Mouse (Mus musculus) neural tube, embryonic 13.5 days (tissue): ENCODE data around the gene Gm20388. TPM values are rescaled to one million over a fixed set of nuclear protein-coding genes. Genes with fewer than 3 reads are reported as not detected.

ENCODE experiments used
- ATAC-seq: fragments of 200-750 bp; cut with Nextera tagmentation; 2 replicates; pipeline ENCODE4 v1.8.0; 2017; ENCODE audit warnings: low read depth, mild to moderate bottlenecking, moderate TSS enrichment, moderate library complexity
- H3K27ac ChIP-seq: fragments of 300-500 bp; sonication (generic); replicated peaks from 2 replicates; pipeline ENCODE4 v1.5.1; 2015; ENCODE audit warnings: moderate library complexity, mild to moderate bottlenecking, inconsistent platforms
- H3K27me3 ChIP-seq: fragments of 300-500 bp; sonication (generic); 2 replicates; pipeline ENCODE4 v1.6.1; 2015; ENCODE audit warnings: mild to moderate bottlenecking, inconsistent platforms
- H3K36me3 ChIP-seq: fragments of 300-500 bp; sonication (generic); 2 replicates; pipeline ENCODE4 v1.6.1; 2015; ENCODE audit warnings: mild to moderate bottlenecking, inconsistent platforms
- H3K4me1 ChIP-seq: fragments of 300-500 bp; sonication (generic); replicated peaks from 2 replicates; pipeline ENCODE4 v1.6.1; 2015; ENCODE audit warnings: inconsistent platforms
- H3K4me2 ChIP-seq: fragments of 300-500 bp; sonication (generic); 2 replicates; pipeline ENCODE4 v1.6.1; 2015; ENCODE audit warnings: inconsistent platforms, mild to moderate bottlenecking, moderate library complexity
- H3K4me3 ChIP-seq: fragments of 300-500 bp; sonication (generic); 2 replicates; pipeline ENCODE4 v1.5.1; 2015; ENCODE audit warnings: mild to moderate bottlenecking, inconsistent platforms
- H3K9ac ChIP-seq: fragments of 300-500 bp; sonication (generic); 2 replicates; pipeline ENCODE4 v1.6.1; 2015; ENCODE audit warnings: moderate library complexity, mild to moderate bottlenecking, inconsistent platforms
- H3K9me3 ChIP-seq: fragments of 300-500 bp; sonication (generic); 2 replicates; pipeline ENCODE4 v1.6.1; 2016; ENCODE audit warnings: inconsistent platforms
- WGBS: fragments of 180-500 bp; shearing (Covaris S2); methylation state at CpG from one replicate; pipeline ENCODE4 v1.1.7; 2015; 5-methylcytosine and 5-hydroxymethylcytosine counted together
- polyA plus RNA-seq: library from polyadenylated mRNA; unstranded; fragments of >200 nt; fragmentation: Nextera tagmentation; extraction: Ambion mirVana; gene quantifications from 2 replicates; pipeline ENCODE4 v1.2.1, GENCODE M21; 2015

Gene Gm20388
- polyA plus RNA-seq, 1 experiment from 2014 or later, result 0.27 TPM

DNA sequence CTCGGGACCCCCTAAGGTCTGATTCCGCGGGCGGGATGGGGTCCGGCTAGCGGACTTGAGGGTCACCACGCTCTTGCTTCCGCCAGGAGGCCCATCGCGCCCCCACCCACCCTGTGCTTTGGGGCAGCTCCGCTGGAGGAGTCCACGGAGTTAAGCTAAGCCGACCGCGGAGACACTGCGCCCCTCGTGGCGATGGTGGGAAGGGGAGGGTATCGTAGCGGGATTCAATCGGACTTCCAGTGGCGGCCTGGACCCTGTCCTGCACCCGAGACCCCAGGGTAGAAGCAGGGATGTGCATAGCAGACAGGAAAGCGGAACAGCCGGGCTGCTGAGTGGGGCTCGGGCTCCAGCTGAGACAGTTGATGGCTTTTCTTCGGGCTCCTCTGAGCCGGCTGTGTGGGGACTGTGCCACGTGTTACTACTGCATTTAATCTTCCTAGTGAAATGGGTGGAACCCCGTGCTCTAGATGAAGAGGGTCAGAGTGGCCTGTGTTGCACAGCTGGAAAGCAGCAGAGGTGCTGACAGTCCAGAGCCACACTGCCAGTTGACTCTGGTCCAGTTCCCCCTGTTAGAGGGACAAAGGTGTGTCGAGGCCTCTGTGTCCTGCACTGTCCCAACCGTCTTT, 2320.2 kb downstream of the Gm20388 start:
- H3K9me3 ChIP-seq, result no peaks in the 10 kb centered on the region
- peak overlapping the region; percentile 67 for H3K9ac ChIP-seq
- peak overlapping the region; percentile 51 for H3K4me3 ChIP-seq
- no peaks in the 10 kb centered on the region for H3K36me3 ChIP-seq
- peaks cover 18% of the 10 kb centered on the region for H3K4me1 ChIP-seq
- peak overlapping the region; percentile 93 for H3K4me2 ChIP-seq
- peak; percentile 68 for ATAC-seq
- H3K27me3 ChIP-seq, result peaks cover 65% of the 10 kb centered on the region
- no peak overlapping the region for H3K27ac ChIP-seq
- 5% methylated on average over 32 of the region's 32 CpGs for WGBS

DNA sequence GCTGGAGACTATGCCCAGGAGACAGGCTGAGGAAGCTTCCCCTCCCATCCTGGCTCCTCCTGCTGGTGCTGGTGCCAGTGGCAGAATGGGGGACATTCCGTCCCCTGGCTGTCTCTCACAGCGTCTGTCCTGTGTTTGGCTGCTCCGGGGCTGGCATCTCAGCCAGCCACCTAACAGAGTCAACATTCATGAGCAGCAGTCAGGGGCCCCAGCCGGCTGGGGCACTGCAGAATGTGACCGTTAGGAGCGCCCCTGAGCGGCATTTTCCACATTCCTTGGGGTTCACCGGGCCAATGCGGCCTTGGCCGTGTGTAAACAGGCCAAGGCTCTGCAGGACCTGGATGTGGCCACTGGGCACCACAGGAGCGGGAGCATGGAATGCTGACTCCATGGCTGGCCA, 2323.4 kb downstream of the Gm20388 start:
- H3K9ac ChIP-seq, result no peak overlapping the region
- no peaks in the 10 kb centered on the region for H3K36me3 ChIP-seq
- H3K4me1 ChIP-seq, result peaks cover 18% of the 10 kb centered on the region
- no peak overlapping the region for H3K4me2 ChIP-seq
- H3K4me3 ChIP-seq, result no peak overlapping the region
- no peak overlapping the region for H3K27ac ChIP-seq
- ATAC-seq, result no peak
- H3K9me3 ChIP-seq, result no peaks in the 10 kb centered on the region
- peaks cover 36% of the 10 kb centered on the region for H3K27me3 ChIP-seq
- 38% methylated on average over 11 of the region's 11 CpGs for WGBS

DNA sequence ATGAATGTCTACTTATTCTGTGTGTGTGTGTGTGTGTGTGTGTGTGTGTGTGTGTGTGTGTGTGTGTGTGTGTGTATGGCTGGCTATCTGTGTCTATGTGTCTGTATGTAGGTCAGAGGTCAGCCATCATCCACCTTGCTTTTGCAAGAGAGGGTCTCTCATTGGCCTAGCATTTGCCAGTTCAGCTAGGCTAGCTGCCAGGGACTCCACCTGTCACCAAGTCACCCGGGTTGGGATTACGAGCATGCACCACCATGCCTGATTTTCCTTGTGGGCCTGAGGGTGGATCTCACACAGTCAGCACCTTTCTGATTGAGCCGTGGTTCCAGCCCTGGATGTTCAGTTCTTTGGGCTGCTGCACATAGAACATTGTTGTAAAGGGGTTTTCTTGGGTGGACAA, 2325.9 kb downstream of the Gm20388 start:
- Histone ChIP-seq H3K4me3 (no peak overlapping the region), H3K36me3 (no peaks in the 10 kb centered on the region), H3K9ac (no peak overlapping the region), H3K4me2 (no peak overlapping the region), H3K27ac (no peak overlapping the region), H3K4me1 (no peaks in the 10 kb centered on the region), H3K27me3 (peaks cover 13% of the 10 kb centered on the region), H3K9me3 (no peaks in the 10 kb centered on the region)
- 84% methylated on average over 3 of the region's 3 CpGs for WGBS
- no peak for ATAC-seq

DNA sequence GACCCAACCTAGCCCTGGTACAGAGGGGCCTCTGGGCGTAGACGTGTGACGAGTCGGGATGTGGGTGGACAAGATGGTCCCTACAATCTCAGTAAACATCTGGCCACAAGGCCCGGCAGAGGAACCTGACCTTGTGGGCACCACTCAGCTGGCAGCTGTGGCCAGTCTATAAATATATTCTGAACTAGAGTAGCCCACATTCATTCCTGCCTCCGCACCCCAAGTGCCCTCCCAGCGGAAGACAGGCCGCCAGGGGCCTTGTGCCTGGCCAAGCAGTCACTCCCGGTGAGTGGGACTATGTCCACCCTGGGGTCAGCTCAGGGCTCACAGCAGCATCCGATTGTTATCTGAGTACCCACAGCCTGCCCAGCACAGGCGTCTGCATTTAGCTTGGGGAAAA, 2327.6 kb downstream of the Gm20388 start:
- H3K27ac ChIP-seq, result no peak overlapping the region
- ATAC-seq, result no peak
- H3K9ac ChIP-seq, result no peak overlapping the region

DNA sequence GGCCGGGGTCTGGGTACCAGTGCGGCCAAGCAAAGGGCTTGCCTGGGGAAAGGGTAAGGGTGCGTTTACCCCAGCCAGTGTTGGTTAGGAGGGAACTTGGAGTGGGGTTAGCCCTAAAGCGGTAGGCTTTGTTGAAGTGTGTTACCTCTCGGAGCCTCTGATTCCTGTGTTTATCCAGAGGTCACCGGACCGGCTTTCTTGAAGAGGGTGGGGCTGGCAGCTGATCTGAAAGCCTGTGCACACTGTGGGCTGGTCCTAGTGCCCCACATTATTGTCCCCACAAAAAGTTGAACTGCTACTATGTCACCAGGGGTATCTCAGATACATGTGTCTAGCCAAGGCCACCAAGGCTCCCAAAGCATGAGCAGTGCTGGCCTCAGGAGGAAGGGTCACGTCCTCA, 2328.1 kb downstream of the Gm20388 start:
- no peaks in the 10 kb centered on the region for H3K9me3 ChIP-seq
- H3K4me1 ChIP-seq, result no peaks in the 10 kb centered on the region
- no peak overlapping the region for H3K9ac ChIP-seq
- H3K27ac ChIP-seq, result no peak overlapping the region
- no peaks in the 10 kb centered on the region; the same call in 1 of the 2 replicates for H3K27me3 ChIP-seq
- H3K36me3 ChIP-seq, result no peaks in the 10 kb centered on the region
- WGBS, result 80% methylated on average over 8 of the region's 8 CpGs
- no peak for ATAC-seq
- no peak overlapping the region for H3K4me3 ChIP-seq
- H3K4me2 ChIP-seq, result no peak overlapping the region

More for the DNA sequence above, 2327.6 kb downstream of the Gm20388 start:
- no peak overlapping the region for H3K4me3 ChIP-seq
- H3K4me1 ChIP-seq, result no peaks in the 10 kb centered on the region
- no peaks in the 10 kb centered on the region; the same call in 1 of the 2 replicates for H3K27me3 ChIP-seq
- H3K36me3 ChIP-seq, result no peaks in the 10 kb centered on the region
- no peaks in the 10 kb centered on the region for H3K9me3 ChIP-seq
- WGBS, result 90% methylated on average over 11 of the region's 11 CpGs
- H3K4me2 ChIP-seq, result no peak overlapping the region

DNA sequence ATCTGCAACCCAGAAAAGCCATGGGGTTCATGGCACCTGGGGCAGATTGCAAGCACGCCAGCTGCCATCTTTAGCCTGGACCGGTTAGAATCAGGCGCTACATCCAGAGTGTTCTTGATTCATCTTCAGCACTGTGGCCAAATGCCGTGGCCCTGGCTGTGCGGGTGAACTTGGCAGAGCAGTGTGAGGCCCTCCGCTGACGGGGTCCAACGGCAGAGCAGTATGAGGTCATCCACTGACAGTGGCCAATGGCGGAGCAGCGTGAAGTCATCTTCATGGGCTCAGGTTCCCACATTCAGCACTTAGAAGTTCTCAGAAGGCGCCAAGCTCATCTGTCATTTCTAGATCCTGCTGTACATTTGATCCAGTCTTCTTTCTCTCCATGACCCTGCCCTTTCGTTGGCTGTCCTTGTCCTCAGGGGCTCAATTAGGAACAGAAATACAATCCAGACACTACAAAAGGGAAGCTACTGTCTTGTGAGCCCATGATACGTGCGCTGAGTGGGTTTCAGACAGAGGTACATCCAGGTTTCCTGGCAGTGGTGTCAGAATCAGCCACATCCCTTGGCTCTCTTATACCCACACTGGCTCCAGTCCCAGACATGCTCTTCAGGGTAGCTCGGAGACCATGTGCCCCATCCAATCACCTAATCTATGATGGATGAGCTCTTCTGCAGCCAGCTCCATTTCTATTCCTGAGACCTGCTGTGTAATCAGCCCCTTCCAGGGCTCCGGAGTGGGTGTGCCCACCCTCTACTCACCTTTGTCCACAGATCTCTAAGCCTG, 2329.8 kb downstream of the Gm20388 start:
- Histone ChIP-seq H3K27me3 (no peaks in the 10 kb centered on the region), H3K36me3 (no peaks in the 10 kb centered on the region), H3K4me1 (no peaks in the 10 kb centered on the region), H3K27ac (no peak overlapping the region), H3K9me3 (no peaks in the 10 kb centered on the region), H3K4me2 (no peak overlapping the region), H3K9ac (no peak overlapping the region), H3K4me3 (no peak overlapping the region)
- WGBS, result 91% methylated on average over 16 of the region's 16 CpGs
- no peak for ATAC-seq

DNA sequence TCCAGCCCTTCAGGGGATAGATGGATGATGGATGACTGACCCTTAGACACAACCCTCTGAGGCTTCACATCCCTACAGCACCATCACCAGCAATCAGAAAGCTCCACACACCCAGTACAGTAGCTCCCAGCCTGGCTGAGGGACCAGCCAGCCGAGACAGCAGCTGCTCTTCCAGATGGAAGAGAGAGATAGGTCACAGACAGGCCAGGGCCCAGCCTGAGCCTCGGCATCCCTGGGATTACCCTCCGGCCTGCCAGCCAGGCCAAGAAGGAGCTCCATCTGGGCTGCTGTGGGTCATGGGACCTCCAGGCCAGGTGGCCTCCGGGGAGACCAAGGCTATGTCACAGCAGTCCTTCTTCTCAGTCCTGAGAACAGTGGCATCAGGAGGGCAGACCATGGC, 2332.7 kb downstream of the Gm20388 start:
- no peak overlapping the region for H3K4me3 ChIP-seq
- no peak overlapping the region for H3K27ac ChIP-seq
- 81% methylated on average over 4 of the region's 4 CpGs for WGBS
- H3K27me3 ChIP-seq, result no peaks in the 10 kb centered on the region
- no peak overlapping the region for H3K4me2 ChIP-seq
- H3K9me3 ChIP-seq, result no peaks in the 10 kb centered on the region
- no peaks in the 10 kb centered on the region for H3K36me3 ChIP-seq
- no peak for ATAC-seq
- H3K9ac ChIP-seq, result no peak overlapping the region
- H3K4me1 ChIP-seq, result peaks cover 11% of the 10 kb centered on the region

DNA sequence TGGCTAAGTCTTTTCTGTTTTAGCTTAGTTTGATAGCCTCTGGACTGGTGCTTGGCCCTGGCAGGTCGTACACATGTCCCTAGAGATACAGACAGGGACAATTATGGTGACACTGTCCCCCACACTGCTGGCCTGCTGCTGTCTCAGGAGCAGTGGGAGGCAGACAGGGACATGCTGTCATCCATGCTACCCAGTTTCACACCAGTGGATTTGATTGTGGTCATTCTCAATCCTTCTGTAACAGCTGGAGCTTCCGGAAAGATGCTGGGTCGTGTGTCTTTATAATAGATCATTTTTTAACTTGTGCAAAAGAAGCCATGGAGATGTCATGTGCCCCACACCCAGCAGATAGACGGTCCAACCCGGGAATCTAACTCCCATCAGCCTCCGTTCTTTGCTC, 2334.5 kb downstream of the Gm20388 start:
- H3K4me1 ChIP-seq, result peaks cover 11% of the 10 kb centered on the region
- H3K4me2 ChIP-seq, result no peak overlapping the region
- H3K4me3 ChIP-seq, result no peak overlapping the region
- ATAC-seq, result no peak
- H3K27ac ChIP-seq, result no peak overlapping the region
- no peaks in the 10 kb centered on the region for H3K9me3 ChIP-seq
- H3K36me3 ChIP-seq, result no peaks in the 10 kb centered on the region
- WGBS, result 72% methylated on average over 6 of the region's 6 CpGs
- no peaks in the 10 kb centered on the region for H3K27me3 ChIP-seq
- no peak overlapping the region for H3K9ac ChIP-seq

DNA sequence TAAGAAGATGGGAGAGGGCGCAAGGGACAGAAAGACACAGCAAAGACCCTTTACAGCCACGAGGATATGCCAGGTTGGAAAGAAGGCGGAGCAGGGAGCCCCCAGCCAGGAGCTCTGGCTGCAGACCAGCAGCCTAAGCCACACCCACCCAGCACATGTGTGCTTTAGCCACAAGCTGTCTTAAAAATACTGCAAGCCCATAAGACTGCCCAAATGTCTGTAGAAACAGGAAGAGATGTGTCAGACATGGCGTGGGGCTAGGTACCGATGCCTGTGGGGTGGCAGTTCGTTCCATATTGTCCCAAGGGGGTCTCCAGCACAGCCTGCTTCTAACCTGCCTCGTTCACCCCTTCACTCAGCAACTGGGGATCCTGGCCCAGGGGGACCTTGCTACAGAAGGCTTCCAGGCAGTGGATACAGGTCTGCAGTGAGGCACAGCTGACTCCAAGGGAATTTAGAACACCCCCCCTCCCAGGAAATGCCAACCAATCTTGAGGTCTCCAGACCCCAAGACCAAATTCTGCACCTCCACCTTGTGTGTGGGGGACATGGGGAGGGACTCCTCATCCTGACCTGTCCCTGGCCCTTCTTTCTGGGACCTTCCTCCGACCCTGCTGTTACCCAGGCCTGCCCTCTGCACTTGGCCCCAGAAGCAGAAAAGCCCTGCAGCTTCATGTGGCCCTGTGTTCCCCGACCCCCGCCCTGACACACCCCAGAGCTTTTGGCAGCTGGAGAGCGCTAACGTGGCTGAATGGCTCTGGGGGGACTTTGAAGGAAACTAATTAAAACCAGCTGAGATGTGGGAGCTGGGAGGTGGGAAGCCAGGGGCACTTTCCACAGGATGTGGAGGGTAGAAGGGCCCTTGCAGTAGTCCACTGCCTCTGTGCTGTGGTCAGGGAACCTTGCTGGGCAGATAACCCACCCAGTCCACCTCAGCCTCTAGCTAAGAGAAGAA, 2335.9 kb downstream of the Gm20388 start:
- WGBS, result 48% methylated on average over 12 of the region's 12 CpGs
- Histone ChIP-seq H3K9ac (no peak overlapping the region), H3K36me3 (no peaks in the 10 kb centered on the region), H3K4me2 (no peak overlapping the region), H3K9me3 (no peaks in the 10 kb centered on the region), H3K27ac (no peak overlapping the region), H3K27me3 (no peaks in the 10 kb centered on the region), H3K4me1 (peaks cover 11% of the 10 kb centered on the region), H3K4me3 (no peak overlapping the region)
- no peak for ATAC-seq

DNA sequence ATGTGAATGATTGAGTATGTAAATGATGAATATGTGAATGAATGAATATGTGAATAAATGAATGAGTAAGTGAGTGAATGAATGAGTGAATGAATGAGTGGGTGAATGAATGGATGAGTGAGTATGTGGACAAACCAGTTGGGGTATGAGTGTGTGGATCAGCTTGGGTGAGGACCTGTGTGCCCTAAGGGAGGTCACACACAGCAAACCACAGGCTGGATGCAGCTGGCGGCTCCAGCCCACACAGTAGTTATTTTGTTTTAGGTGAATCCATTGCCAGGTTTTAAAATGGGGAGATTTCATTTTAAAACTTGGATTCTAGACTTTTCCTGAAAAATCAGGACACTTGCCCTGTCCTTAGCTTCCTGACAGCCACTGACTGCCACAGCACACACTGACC, 2341.1 kb downstream of the Gm20388 start:
- Histone ChIP-seq H3K9ac (no peak overlapping the region), H3K36me3 (no peaks in the 10 kb centered on the region), H3K9me3 (no peaks in the 10 kb centered on the region), H3K4me1 (peaks cover 3% of the 10 kb centered on the region), H3K27me3 (no peaks in the 10 kb centered on the region), H3K4me2 (no peak overlapping the region), H3K27ac (no peak overlapping the region), H3K4me3 (no peak overlapping the region)
- 96% methylated on average over 1 of the region's 1 CpGs for WGBS
- ATAC-seq, result no peak

DNA sequence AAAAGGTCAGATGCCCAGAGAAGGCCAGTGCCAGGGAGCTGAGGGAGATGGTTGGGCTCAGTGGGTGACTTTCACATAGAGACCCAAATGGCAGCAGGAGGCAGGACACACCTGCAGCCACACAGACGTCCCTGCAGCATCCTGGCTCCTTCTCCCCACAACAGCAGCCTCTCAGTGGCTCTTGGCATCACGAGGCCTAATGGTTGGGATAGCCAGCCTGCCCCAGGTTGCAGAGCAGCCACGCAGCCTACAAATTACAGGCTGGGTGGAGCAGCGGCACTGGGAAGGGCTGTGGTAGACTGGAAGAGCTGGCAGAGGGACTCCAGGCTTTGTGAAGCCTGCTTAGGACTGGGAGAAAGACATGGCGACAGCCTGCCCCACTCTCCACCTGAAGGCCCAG, 2341.7 kb downstream of the Gm20388 start:
- H3K4me1 ChIP-seq, result no peaks in the 10 kb centered on the region; the same call in 1 of the 2 replicates
- no peak overlapping the region for H3K4me3 ChIP-seq
- no peak overlapping the region for H3K4me2 ChIP-seq
- H3K27me3 ChIP-seq, result no peaks in the 10 kb centered on the region
- no peaks in the 10 kb centered on the region for H3K9me3 ChIP-seq
- H3K27ac ChIP-seq, result no peak overlapping the region
- 60% methylated on average over 5 of the region's 5 CpGs for WGBS
- ATAC-seq, result no peak
- H3K9ac ChIP-seq, result no peak overlapping the region
- no peaks in the 10 kb centered on the region for H3K36me3 ChIP-seq

DNA sequence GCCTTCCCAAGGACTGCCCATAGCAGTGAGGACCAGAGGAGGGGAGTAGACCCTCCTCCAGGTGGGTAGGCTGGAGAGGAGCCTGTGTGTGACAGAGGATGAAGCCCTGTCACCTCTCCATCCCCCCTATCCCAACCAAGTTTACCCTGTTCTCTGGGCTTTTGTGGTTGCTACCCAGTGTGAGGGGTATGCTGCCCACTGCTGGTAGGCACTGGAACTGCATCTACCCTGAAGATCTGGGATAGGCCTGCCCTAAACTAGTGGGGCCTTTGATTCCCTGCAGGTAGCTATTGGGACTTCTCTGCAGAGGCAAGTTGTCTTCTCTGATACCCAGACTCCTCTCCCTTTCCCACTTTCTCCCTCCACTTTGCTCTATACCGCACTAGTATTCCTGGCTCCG, 2348.7 kb downstream of the Gm20388 start:
- H3K27ac ChIP-seq, result no peak overlapping the region
- WGBS, result 51% methylated on average over 2 of the region's 2 CpGs
- H3K9ac ChIP-seq, result no peak overlapping the region
- no peaks in the 10 kb centered on the region for H3K27me3 ChIP-seq
- no peak overlapping the region for H3K4me3 ChIP-seq
- H3K36me3 ChIP-seq, result no peaks in the 10 kb centered on the region
- ATAC-seq, result 0 out of 2 replicates have a peak, but pooled peaks have one; percentile 38
- H3K4me2 ChIP-seq, result no peak overlapping the region
- peaks cover 4% of the 10 kb centered on the region; the same call in 1 of the 2 replicates for H3K4me1 ChIP-seq
- no peaks in the 10 kb centered on the region for H3K9me3 ChIP-seq
